Mouse (Mus musculus) natural killer cell, adult 2 months (primary cell): ENCODE measurements around the gene Ankrd61.

ENCODE experiments used
- DNase-seq, 2 experiments: peaks; one replicate each; pipeline ENCODE4 v3.0.0; 2022; ENCODE audit warnings: low spot score in 2 of 2

Gene Ankrd61

DNA sequence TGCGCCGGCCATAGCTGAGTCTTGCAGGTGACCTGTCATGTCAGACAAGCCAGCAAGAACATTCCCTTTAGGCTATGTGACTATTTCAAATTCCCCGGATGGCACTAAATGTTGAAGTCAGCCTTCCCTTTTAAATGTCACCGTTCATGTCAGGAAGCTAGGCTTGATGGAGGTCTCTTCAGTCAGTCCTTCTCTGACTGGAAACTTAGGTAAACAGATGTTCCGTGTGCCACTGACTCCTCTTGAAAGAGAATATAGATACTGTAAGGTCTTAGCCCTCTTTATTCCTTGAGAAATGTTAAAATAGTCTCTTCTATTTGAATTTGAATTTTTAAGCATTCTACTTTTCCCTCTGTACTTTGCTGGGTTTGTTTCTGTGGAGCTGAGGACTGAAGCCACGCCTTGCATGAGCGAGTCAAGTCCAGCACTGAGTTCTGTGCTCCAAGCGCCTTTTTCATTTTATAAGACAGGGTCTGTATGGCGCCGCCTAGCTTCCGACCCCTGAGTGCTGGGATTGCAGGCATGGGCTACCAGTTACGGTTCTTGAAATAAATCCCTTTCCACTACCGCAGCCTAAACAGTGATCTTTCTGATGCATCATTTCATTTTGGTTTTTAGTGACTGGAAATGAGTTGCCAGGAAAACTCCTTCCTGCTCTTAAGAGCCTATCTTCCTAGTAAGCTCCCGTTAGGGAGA is at the start of gene Ankrd61:
Gene Ankrd61, minus strand, starts transcription at position 51 of the 696 bp plus-strand sequence.
- DNase-seq = no peak

GRCm38 (mm10) chr5:143943231-143944125 is 46.0 kb upstream of the Ankrd61 start:
- DNase-seq = no peak

GRCm38 (mm10) chr5:143941588-143941987 is 44.1 kb upstream of the Ankrd61 start:
- DNase-seq = no peak

- DNase-seq = no peak
Observed at GRCm38 (mm10) chr5:143936156-143936555, 38.7 kb upstream of the Ankrd61 start.

GRCm38 (mm10) chr5:143933875-143934274 is 36.4 kb upstream of the Ankrd61 start:
- DNase-seq = no peak

DNA sequence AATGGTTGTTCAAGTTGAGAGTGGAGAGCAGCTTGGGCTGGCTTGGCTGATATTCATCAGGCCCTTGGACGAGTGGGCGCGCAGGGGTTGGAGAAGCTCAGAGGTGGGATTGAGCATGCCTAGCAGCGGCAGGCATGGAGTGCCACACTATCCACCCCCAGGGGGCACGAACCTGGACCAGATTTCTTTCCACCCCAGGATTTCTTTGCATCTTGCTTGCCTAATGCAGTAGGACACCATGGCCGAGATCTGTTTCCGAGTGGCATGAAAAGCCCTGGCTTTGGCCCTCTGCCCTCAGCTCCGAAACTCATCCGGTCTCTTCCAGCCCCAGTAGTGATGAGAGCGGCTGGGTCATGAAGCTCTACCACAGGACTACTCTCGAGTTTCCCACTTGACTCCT is 35.9 kb upstream of the Ankrd61 start:
- no peak for DNase-seq

DNA sequence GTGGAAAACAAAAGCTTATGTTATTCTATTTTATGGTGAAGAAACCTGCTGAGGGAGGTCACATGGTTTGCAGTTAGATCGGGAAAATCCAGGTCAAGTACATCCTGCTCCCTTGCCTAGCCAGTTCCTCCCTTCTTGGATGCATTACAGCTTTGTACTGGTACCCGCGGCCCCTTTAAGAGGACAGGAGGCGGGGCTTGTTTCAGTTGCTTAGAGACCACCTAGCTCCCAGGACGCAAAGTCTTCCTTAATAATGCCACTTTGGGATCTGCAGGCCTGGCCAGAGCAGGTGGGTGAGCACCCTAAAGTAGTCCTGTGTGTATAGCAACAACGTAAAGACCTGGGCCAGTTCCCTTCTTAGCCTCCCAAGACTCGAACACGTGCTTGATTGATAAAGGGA is 35.3 kb upstream of the Ankrd61 start, which contains the start of gene Rsph10b:
Gene Rsph10b, plus strand, starts transcription at position 205 of the 400 bp plus-strand sequence.
- no peak for DNase-seq

GRCm38 (mm10) chr5:143931863-143932580 is 34.5 kb upstream of the Ankrd61 start:
- DNase-seq = no peak

- no peak for DNase-seq
Observed at GRCm38 (mm10) chr5:143930656-143931055, 33.2 kb upstream of the Ankrd61 start.

- no peak for DNase-seq
Observed at GRCm38 (mm10) chr5:143929291-143929690, 31.8 kb upstream of the Ankrd61 start.

DNA sequence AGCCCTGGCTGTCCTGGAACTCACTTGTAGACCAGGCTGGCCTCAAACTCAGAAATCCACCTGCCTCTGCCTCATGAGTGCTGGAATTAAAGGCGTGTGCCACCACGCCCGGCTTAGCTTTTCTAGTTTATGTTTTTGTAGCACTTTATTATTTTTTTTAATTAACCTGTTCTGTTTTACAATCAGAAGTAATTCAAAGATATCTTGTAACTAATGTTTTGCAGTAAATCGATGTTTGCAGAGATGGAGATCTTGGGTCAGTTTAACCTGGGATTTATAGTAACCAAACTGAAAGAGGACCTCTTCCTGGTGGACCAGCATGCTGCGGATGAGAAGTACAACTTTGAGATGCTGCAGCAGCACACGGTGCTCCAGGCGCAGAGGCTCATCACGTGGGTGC is 30.4 kb upstream of the Ankrd61 start, which contains the start of gene Gm42421:
Gene Gm42421, plus strand, starts transcription at position 301 of the 400 bp plus-strand sequence.
- DNase-seq = no peak

GRCm38 (mm10) chr5:143924781-143925452 is 27.4 kb upstream of the Ankrd61 start:
- DNase-seq = no peak

- no peak for DNase-seq
Observed at GRCm38 (mm10) chr5:143918120-143918519, 20.6 kb upstream of the Ankrd61 start.

DNA sequence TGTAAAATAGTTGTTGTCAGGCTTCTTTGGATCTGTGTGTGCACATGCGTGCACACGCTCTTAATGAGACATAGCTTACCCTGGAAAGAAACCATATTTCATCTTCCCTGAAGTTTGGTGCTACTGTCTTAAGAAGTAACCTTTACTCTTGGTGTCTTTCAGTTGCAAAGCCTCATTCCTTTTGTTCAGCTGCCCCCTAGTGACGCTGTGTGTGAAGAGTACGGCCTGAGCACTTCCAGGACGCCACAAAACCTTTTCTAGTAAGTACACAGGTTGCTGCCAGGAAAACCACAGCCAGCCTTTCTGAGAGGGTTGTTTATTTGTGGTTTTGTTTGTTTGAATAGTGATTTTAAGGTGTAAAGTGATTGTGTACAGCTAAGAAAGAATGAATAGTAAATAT is 19.9 kb upstream of the Ankrd61 start:
- peak; percentile 38 to 58 for DNase-seq

DNA sequence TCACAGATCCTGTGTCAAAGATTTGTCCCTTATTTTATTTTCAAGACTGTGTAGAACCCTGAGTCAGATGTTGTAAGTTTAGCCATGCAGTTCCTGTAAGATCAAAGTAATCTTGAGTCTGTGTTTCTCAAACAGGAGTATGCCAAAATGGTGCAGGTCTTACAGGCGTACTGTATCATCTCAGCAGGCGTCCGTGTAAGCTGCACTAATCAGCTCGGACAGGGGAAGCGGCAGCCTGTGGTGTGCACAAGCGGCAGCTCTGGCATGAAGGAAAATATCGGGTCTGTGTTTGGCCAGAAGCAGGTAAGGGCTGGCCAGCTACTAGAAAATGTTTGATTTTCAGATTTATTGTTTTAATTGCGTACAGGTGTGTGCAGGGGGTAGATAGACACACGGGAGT is 18.7 kb upstream of the Ankrd61 start:
- DNase-seq = no peak

- DNase-seq = peak; percentile 92 to 93
Observed at GRCm38 (mm10) chr5:143909417-143910400, 12.2 kb upstream of the Ankrd61 start, which contains the start of the genes Aimp2 and Pms2. TSS of gene Aimp2 (minus strand) at chr5:143909847. TSS of gene Pms2 (plus strand) at chr5:143909964.

GRCm38 (mm10) chr5:143908926-143909325 is 11.4 kb upstream of the Ankrd61 start:
- DNase-seq = no peak

GRCm38 (mm10) chr5:143906429-143906828 is 8.9 kb upstream of the Ankrd61 start:
- no peak for DNase-seq

GRCm38 (mm10) chr5:143903813-143904212 is 6.3 kb upstream of the Ankrd61 start:
- no peak for DNase-seq

- DNase-seq = no peak
Observed at GRCm38 (mm10) chr5:143902111-143902510, 4.6 kb upstream of the Ankrd61 start.
